Mouse (Mus musculus): Measurements from ENCODE around the gene Gm6034. TPM values are rescaled to one million over a fixed set of nuclear protein-coding genes. Genes with fewer than 3 reads are reported as not detected.
"Not testable (repeated sequence)": the region's sequence is repeated elsewhere in the genome, so short reads cannot be mapped to it uniquely, and the experiment has no call there.

Gm6034 gene
- polyA plus RNA-seq, 1 experiment from 2014 or later = not detected

DNA sequence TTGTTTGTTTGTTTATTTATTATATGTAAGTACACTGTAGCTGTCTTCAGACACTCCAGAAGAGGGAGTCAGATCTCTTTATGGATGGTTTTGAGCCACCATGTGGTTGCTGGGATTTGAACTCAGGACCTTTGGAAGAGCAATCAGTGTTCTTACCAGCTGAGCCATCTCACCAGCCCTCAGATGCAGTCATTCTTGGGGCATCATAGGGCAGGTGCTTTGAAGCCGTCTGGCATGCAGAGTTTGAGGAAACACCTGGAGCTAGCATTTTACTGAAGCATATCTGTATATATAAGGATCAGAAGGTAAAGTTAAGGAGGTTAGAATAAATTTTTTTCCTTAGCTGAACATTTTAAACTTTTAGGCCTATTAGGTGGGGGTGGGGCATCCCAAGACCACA, 43.2 kb downstream of the Gm6034 start:
- WGBS (ENCODE audit: insufficient replicate concordance) = 61% methylated on average over 1 of the region's 1 CpGs
- H3K36me3 ChIP-seq; ATAC-seq; H3K4me2 ChIP-seq; H3K4me3 ChIP-seq; H3K27ac ChIP-seq; H3K9me3 ChIP-seq (replicated peaks); H3K9ac ChIP-seq: not testable (repeated sequence)
- H3K4me1 ChIP-seq = peaks cover 11% of the 10 kb centered on the region; the same call in 1 of the 2 replicates
- peaks cover 48% of the 10 kb centered on the region for H3K27me3 ChIP-seq (replicated peaks)

DNA sequence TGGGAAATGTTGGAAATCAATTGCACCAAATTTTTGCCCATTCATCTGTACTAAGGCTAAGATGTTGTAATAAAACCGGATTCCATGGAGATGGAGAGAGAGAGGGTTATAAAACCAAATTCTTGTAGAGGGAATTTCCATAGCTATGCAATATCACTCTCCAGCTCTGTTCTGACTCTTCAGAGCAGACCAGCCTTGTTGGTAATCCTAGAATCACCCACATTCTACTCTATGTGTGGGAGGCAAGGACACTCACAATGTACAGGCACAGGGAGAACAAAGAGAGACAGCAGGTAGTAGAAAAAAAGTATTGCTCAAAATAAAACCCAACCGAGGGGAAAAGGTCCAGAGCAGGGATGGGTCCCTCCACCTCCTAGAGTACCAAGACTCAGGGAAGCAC, 49.2 kb downstream of the Gm6034 start:
- H3K27ac ChIP-seq; H3K9ac ChIP-seq; H3K4me3 ChIP-seq; H3K4me1 ChIP-seq; H3K4me2 ChIP-seq; H3K36me3 ChIP-seq; ATAC-seq; H3K9me3 ChIP-seq (replicated peaks): not testable (repeated sequence)
- peaks cover 14% of the 10 kb centered on the region for H3K27me3 ChIP-seq (replicated peaks)
- WGBS (ENCODE audit: insufficient replicate concordance) = no CpG with 5 or more reads among the region's 2 CpGs

DNA sequence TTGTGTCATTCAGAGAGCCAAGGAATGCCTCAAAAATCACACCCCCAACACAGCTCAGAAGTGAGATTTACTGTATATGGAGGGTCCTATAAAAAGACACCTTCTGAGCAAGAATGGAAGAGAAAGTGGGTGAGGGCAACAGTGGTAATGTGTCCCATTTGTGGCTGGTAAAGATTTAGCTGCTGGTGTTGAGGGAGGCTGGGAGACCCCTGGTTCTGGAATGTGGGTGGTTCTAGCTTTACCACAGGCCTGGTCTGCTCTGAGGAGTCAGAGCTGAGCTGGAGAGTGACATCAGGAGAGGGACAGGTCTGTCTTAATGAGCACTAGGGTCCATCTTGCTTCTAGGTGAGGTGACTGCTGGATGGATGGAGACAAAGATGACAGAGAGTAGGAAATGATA, 49.8 kb downstream of the Gm6034 start:
- not testable (repeated sequence) for H3K4me2 ChIP-seq; H3K27ac ChIP-seq; H3K36me3 ChIP-seq; H3K9ac ChIP-seq; H3K4me1 ChIP-seq; ATAC-seq; H3K9me3 ChIP-seq (replicated peaks); H3K4me3 ChIP-seq
- peaks cover 14% of the 10 kb centered on the region for H3K27me3 ChIP-seq (replicated peaks)

GRCm38 (mm10) chr17:36093936-36094335, 51.2 kb downstream of the Gm6034 start:
- ATAC-seq = no peak
- Histone ChIP-seq H3K27ac (no peak overlapping the region), H3K27me3 (replicated peaks) (peaks cover 14% of the 10 kb centered on the region), H3K4me2 (no peak overlapping the region), H3K4me1 (no peaks in the 10 kb centered on the region), H3K4me3 (no peak overlapping the region), H3K36me3 (no peaks in the 10 kb centered on the region), H3K9ac (no peak overlapping the region), H3K9me3 (replicated peaks) (no peaks in the 10 kb centered on the region)
- 13% methylated on average over 3 of the region's 3 CpGs for WGBS (ENCODE audit: insufficient replicate concordance)

DNA sequence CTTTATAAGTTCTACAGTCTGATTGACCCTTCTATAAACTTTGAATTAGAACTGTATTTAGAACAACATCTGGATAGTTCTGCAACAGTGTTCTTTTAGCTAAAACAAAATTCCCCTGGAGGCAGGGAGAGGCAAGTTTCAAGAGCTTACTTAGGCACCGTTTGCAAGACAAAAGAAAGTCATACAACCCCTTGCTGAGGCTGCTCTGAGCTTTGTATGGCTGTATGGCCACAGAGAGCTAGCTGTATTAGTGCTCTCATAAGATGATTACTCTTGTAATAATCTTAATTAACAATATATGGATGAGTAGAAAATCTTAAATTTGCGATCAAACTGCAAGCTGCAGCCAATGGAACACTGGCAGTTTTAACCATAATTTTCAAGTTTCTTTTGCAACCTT, 56.8 kb downstream of the Gm6034 start:
- not testable (repeated sequence) for H3K27ac ChIP-seq; H3K4me1 ChIP-seq; H3K9ac ChIP-seq; H3K4me2 ChIP-seq; ATAC-seq; H3K9me3 ChIP-seq (replicated peaks); H3K4me3 ChIP-seq; H3K27me3 ChIP-seq (replicated peaks); H3K36me3 ChIP-seq
- 50% methylated on average over 2 of the region's 2 CpGs for WGBS (ENCODE audit: insufficient replicate concordance)

- H3K9ac ChIP-seq; H3K4me3 ChIP-seq; H3K36me3 ChIP-seq; H3K4me1 ChIP-seq; H3K4me2 ChIP-seq; H3K27ac ChIP-seq; H3K9me3 ChIP-seq (replicated peaks); ATAC-seq; H3K27me3 ChIP-seq (replicated peaks): not testable (repeated sequence)
- WGBS (ENCODE audit: insufficient replicate concordance) = 74% methylated on average over 12 of the region's 12 CpGs
Measured at GRCm38 (mm10) chr17:36102091-36102490, 59.3 kb downstream of the Gm6034 start.

Other genes with a start within 250 kb of the Gm6034 start
- gene Ier3, start 221.3 kb upstream of the Gm6034 start, polyA plus RNA-seq (2016; fragmentation: Nextera tagmentation; extraction: Ambion mirVana) = 16.8 and 19.9 TPM in 2 replicates
- gene Flot1, start 219.7 kb upstream of the Gm6034 start, polyA plus RNA-seq (2016; fragmentation: Nextera tagmentation; extraction: Ambion mirVana) = 38.0 and 43.1 TPM in 2 replicates
- gene Tubb5, start 204.7 kb upstream of the Gm6034 start, polyA plus RNA-seq (2016; fragmentation: Nextera tagmentation; extraction: Ambion mirVana) = 577 and 600 TPM in 2 replicates
- gene Mdc1, start 201.4 kb upstream of the Gm6034 start, polyA plus RNA-seq (2016; fragmentation: Nextera tagmentation; extraction: Ambion mirVana) = 14.2 and 15.0 TPM in 2 replicates
- gene Nrm, start 181.6 kb upstream of the Gm6034 start, polyA plus RNA-seq (2016; fragmentation: Nextera tagmentation; extraction: Ambion mirVana) = 29.5 and 29.8 TPM in 2 replicates
- gene Ppp1r18, start 177.4 kb upstream of the Gm6034 start, polyA plus RNA-seq (2016; fragmentation: Nextera tagmentation; extraction: Ambion mirVana) = 11.9 and 12.6 TPM in 2 replicates
- 50.7 and 52.8 TPM in 2 replicates for gene Dhx16, start 163.1 kb upstream of the Gm6034 start, polyA plus RNA-seq (2016; fragmentation: Nextera tagmentation; extraction: Ambion mirVana)
- 20.2 and 20.9 TPM in 2 replicates for gene 2310061I04Rik, start 145.5 kb upstream of the Gm6034 start, polyA plus RNA-seq (2016; fragmentation: Nextera tagmentation; extraction: Ambion mirVana)
- gene Atat1, start 132.9 kb upstream of the Gm6034 start, polyA plus RNA-seq (2016; fragmentation: Nextera tagmentation; extraction: Ambion mirVana) = 15.0 and 16.8 TPM in 2 replicates
- gene Mrps18b, start 126.6 kb upstream of the Gm6034 start, polyA plus RNA-seq (2016; fragmentation: Nextera tagmentation; extraction: Ambion mirVana) = 113 and 123 TPM in 2 replicates
- gene Ppp1r10, start 126.5 kb upstream of the Gm6034 start, polyA plus RNA-seq (2016; fragmentation: Nextera tagmentation; extraction: Ambion mirVana) = 29.0 and 32.8 TPM in 2 replicates
- 90.2 and 90.5 TPM in 2 replicates for gene Abcf1, start 73.2 kb upstream of the Gm6034 start, polyA plus RNA-seq (2016; fragmentation: Nextera tagmentation; extraction: Ambion mirVana)
- 23.7 and 25.1 TPM in 2 replicates for gene Gnl1, start 63.1 kb upstream of the Gm6034 start, polyA plus RNA-seq (2016; fragmentation: Nextera tagmentation; extraction: Ambion mirVana)
- gene Prr3, start 62.7 kb upstream of the Gm6034 start, polyA plus RNA-seq (2016; fragmentation: Nextera tagmentation; extraction: Ambion mirVana) = 12.6 and 13.7 TPM in 2 replicates
- 4.6 and 5.7 TPM in 2 replicates for gene H2-T24, start 22.4 kb upstream of the Gm6034 start, polyA plus RNA-seq (2016; fragmentation: Nextera tagmentation; extraction: Ambion mirVana)
- gene H2-T23, start 10.1 kb upstream of the Gm6034 start, polyA plus RNA-seq (2016; fragmentation: Nextera tagmentation; extraction: Ambion mirVana) = 19.5 and 20.5 TPM in 2 replicates
- 7.5 and 8.4 TPM in 2 replicates for gene H2-T22, start 214 bp upstream of the Gm6034 start, polyA plus RNA-seq (2016; fragmentation: Nextera tagmentation; extraction: Ambion mirVana)
- not detected in 2 replicates for gene Gm11127, start 15.4 kb downstream of the Gm6034 start, polyA plus RNA-seq (2016; fragmentation: Nextera tagmentation; extraction: Ambion mirVana)
- gene Gm19684, start 78.7 kb downstream of the Gm6034 start, polyA plus RNA-seq (2016; fragmentation: Nextera tagmentation; extraction: Ambion mirVana) = not detected in 2 replicates
- gene Gm7030, start 86.5 kb downstream of the Gm6034 start, polyA plus RNA-seq (2016; fragmentation: Nextera tagmentation; extraction: Ambion mirVana) = not detected in 2 replicates
- gene Gm8909, start 125.6 kb downstream of the Gm6034 start, polyA plus RNA-seq (2016; fragmentation: Nextera tagmentation; extraction: Ambion mirVana) = not detected in 2 replicates
- not detected in 2 replicates for gene H2-T3, start 147.3 kb downstream of the Gm6034 start, polyA plus RNA-seq (2016; fragmentation: Nextera tagmentation; extraction: Ambion mirVana)
- gene Rpp21, start 215.1 kb downstream of the Gm6034 start, polyA plus RNA-seq (2016; fragmentation: Nextera tagmentation; extraction: Ambion mirVana) = 80.6 and 89.7 TPM in 2 replicates
- 10.1 and 11.0 TPM in 2 replicates for gene Trim39, start 229.3 kb downstream of the Gm6034 start, polyA plus RNA-seq (2016; fragmentation: Nextera tagmentation; extraction: Ambion mirVana)
- gene H2-M10.2, start 243.5 kb downstream of the Gm6034 start, polyA plus RNA-seq (2016; fragmentation: Nextera tagmentation; extraction: Ambion mirVana) = not detected in 2 replicates

Data from liver, embryonic 12.5 days (tissue).